Mouse (Mus musculus) macrophage (primary cell): ENCODE measurements around the gene Chat. TPM values are rescaled to one million over a fixed set of nuclear protein-coding genes. Genes with fewer than 3 reads are reported as not detected.

Experiments
- H3K27ac ChIP-seq: fragments of 350-480 bp; formaldehyde crosslinking; 2 replicates; pipeline ENCODE4 v1.9.0; 2021
- H3K36me3 ChIP-seq: fragments of 350-480 bp; formaldehyde crosslinking; 2 replicates; pipeline ENCODE4 v1.9.0; 2021; ENCODE audit errors: inconsistent target
- H3K4me3 ChIP-seq: fragments of 350-480 bp; formaldehyde crosslinking; 2 replicates; pipeline ENCODE4 v1.9.0; 2021; ENCODE audit errors: inconsistent target
- H3K79me2 ChIP-seq: fragments of 350-480 bp; formaldehyde crosslinking; 2 replicates; pipeline ENCODE4 v1.9.0; 2021; ENCODE audit errors: inconsistent target
- WGBS: methylation state at CpG from one replicate; pipeline ENCODE4 v1.1.7; 2026; ENCODE audit warnings: inconsistent platforms; ENCODE audit not compliant: missing documents; 5-methylcytosine and 5-hydroxymethylcytosine counted together
- polyA plus RNA-seq: library from polyadenylated mRNA; stranded (reverse); fragments of 250-400 nt; gene quantifications from 3 replicates; pipeline ENCODE4 v1.2.4, GENCODE M21; 2018; ENCODE audit warnings: inconsistent platforms

Chat gene
- polyA plus RNA-seq, 1 experiment from 2014 or later: not detected

GRCm38 (mm10) chr14:32477581-32477980, 11.8 kb upstream of the Chat start:
- WGBS: 67% methylated on average over 1 of the region's 1 CpGs
- H3K4me3 ChIP-seq: no peak overlapping the region

GRCm38 (mm10) chr14:32476559-32476958, 10.8 kb upstream of the Chat start:
- no peak overlapping the region for H3K27ac ChIP-seq
- WGBS: 86% methylated on average over 6 of the region's 6 CpGs
- H3K4me3 ChIP-seq: no peak overlapping the region
- H3K36me3 ChIP-seq: no peaks in the 10 kb centered on the region
- H3K79me2 ChIP-seq: no peaks in the 10 kb centered on the region

More at GRCm38 (mm10) chr14:32477581-32477980, 11.8 kb upstream of the Chat start:
- Histone ChIP-seq H3K36me3 (no peaks in the 10 kb centered on the region), H3K79me2 (no peaks in the 10 kb centered on the region), H3K27ac (no peak overlapping the region)

GRCm38 (mm10) chr14:32472996-32473395, 7.2 kb upstream of the Chat start:
- H3K4me3 ChIP-seq: no peak overlapping the region
- H3K79me2 ChIP-seq: no peaks in the 10 kb centered on the region
- no peak overlapping the region for H3K27ac ChIP-seq
- H3K36me3 ChIP-seq: no peaks in the 10 kb centered on the region
- 16% methylated on average over 4 of the region's 4 CpGs for WGBS

GRCm38 (mm10) chr14:32467606-32468005, 1.8 kb upstream of the Chat start:
- H3K36me3 ChIP-seq: no peaks in the 10 kb centered on the region
- H3K4me3 ChIP-seq: no peak overlapping the region
- 7% methylated on average over 5 of the region's 5 CpGs for WGBS
- no peaks in the 10 kb centered on the region for H3K79me2 ChIP-seq
- H3K27ac ChIP-seq: no peak overlapping the region

GRCm38 (mm10) chr14:32465506-32465870, 301 bp downstream of the Chat start:
- WGBS: 3% methylated on average over 9 of the region's 11 CpGs
- H3K79me2 ChIP-seq: no peaks in the 10 kb centered on the region
- H3K36me3 ChIP-seq: no peaks in the 10 kb centered on the region
- no peak overlapping the region for H3K27ac ChIP-seq
- H3K4me3 ChIP-seq: no peak overlapping the region

GRCm38 (mm10) chr14:32464601-32465505, 936 bp downstream of the Chat start, which contains the start of gene Slc18a3:
TSS of gene Slc18a3 (minus strand) at chr14:32464850.
- H3K4me3 ChIP-seq: no peak within 1 kb of the TSS
- no peak within 1 kb of the TSS for H3K27ac ChIP-seq
- H3K79me2 ChIP-seq: no peaks in the 10 kb centered on the region
- H3K36me3 ChIP-seq: no peaks in the 10 kb centered on the region
- 4% methylated on average over 47 of the region's 70 CpGs for WGBS

GRCm38 (mm10) chr14:32463211-32464040, 2.4 kb downstream of the Chat start:
- WGBS: 11% methylated on average over 74 of the region's 74 CpGs
- Histone ChIP-seq H3K79me2 (no peaks in the 10 kb centered on the region), H3K36me3 (no peaks in the 10 kb centered on the region), H3K27ac (no peak overlapping the region), H3K4me3 (no peak overlapping the region)

- WGBS: 23% methylated on average over 4 of the region's 4 CpGs
Measured at GRCm38 (mm10) chr14:32452552-32452951, 13.2 kb downstream of the Chat start.

GRCm38 (mm10) chr14:32446989-32447388, 18.8 kb downstream of the Chat start:
- no peaks in the 10 kb centered on the region for H3K79me2 ChIP-seq
- H3K4me3 ChIP-seq: no peak overlapping the region
- no peak overlapping the region for H3K27ac ChIP-seq
- H3K36me3 ChIP-seq: no peaks in the 10 kb centered on the region
- 14% methylated on average over 6 of the region's 6 CpGs for WGBS

More at GRCm38 (mm10) chr14:32452552-32452951, 13.2 kb downstream of the Chat start:
- Histone ChIP-seq H3K36me3 (no peaks in the 10 kb centered on the region), H3K79me2 (no peaks in the 10 kb centered on the region), H3K4me3 (no peak overlapping the region), H3K27ac (no peak overlapping the region)

GRCm38 (mm10) chr14:32443446-32443845, 22.3 kb downstream of the Chat start:
- 56% methylated on average over 8 of the region's 8 CpGs for WGBS
- Histone ChIP-seq H3K79me2 (no peaks in the 10 kb centered on the region), H3K36me3 (no peaks in the 10 kb centered on the region)

GRCm38 (mm10) chr14:32439744-32440143, 26.0 kb downstream of the Chat start:
- Histone ChIP-seq H3K27ac (no peak overlapping the region), H3K79me2 (no peaks in the 10 kb centered on the region), H3K4me3 (no peak overlapping the region), H3K36me3 (no peaks in the 10 kb centered on the region)
- 40% methylated on average over 3 of the region's 3 CpGs for WGBS

More at GRCm38 (mm10) chr14:32443446-32443845, 22.3 kb downstream of the Chat start:
- no peak overlapping the region for H3K4me3 ChIP-seq
- no peak overlapping the region for H3K27ac ChIP-seq

GRCm38 (mm10) chr14:32439316-32439715, 26.5 kb downstream of the Chat start:
- no peaks in the 10 kb centered on the region for H3K36me3 ChIP-seq
- no peaks in the 10 kb centered on the region for H3K79me2 ChIP-seq
- H3K27ac ChIP-seq: no peak overlapping the region
- WGBS: 79% methylated on average over 5 of the region's 5 CpGs
- no peak overlapping the region for H3K4me3 ChIP-seq

- H3K36me3 ChIP-seq: no peaks in the 10 kb centered on the region
- H3K27ac ChIP-seq: no peak overlapping the region
- H3K79me2 ChIP-seq: no peaks in the 10 kb centered on the region
- H3K4me3 ChIP-seq: no peak overlapping the region
- 75% methylated on average over 5 of the region's 5 CpGs for WGBS
Measured at GRCm38 (mm10) chr14:32437352-32437793, 28.4 kb downstream of the Chat start.

- H3K27ac ChIP-seq: no peak overlapping the region
- 50% methylated on average over 8 of the region's 8 CpGs for WGBS
- no peak overlapping the region for H3K4me3 ChIP-seq
- H3K79me2 ChIP-seq: no peaks in the 10 kb centered on the region
- H3K36me3 ChIP-seq: no peaks in the 10 kb centered on the region
Measured at GRCm38 (mm10) chr14:32429030-32429602, 36.7 kb downstream of the Chat start.
